In the genomic region with DNA sequence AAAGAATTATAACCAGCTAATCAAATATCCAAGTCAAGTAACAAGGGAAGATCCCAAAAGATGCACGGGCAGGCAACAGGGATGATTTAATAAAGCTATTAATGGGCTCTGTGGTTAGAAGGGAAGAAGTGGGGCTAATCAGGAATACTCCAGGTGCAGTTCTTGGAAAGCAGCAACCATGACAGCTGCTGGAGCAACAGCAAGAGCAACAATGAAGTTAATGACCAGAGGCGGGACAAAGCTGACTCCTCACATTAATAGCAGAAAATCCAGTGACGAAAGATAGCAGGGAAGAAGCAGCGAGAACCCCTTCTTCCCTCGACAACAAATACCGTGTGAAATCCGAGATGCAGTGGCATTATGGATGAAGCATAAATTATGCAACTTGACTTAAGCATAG, we compare ENCODE assay signal across 22 mouse cellular contexts.
"Had no signal": no experiment of that assay in that cellular context is flagged by ENCODE, and none has a peak within 500 bp of the region (broad histone marks: within the 10 kb centered on the region; RNA-seq: fewer than 3 reads in every experiment).

No protein-coding gene starts in this region.

- H3K9ac ChIP-seq: intestine, embryonic 15.5 days; kidney, embryonic 15.5 days; limb, embryonic 13.5 days; liver, embryonic 12.5 days; liver, embryonic 15.5 days; neural tube, embryonic 13.5 days; stomach, embryonic 15.5 days had no signal

- H3K4me3 ChIP-seq: intestine, embryonic 15.5 days; kidney, embryonic 15.5 days; limb, embryonic 10.5 days; limb, embryonic 13.5 days; liver, embryonic 12.5 days; liver, embryonic 15.5 days; neural tube, embryonic 13.5 days; stomach, embryonic 15.5 days had no signal

- H3K4me1 ChIP-seq: intestine, embryonic 15.5 days; kidney, embryonic 15.5 days; limb, embryonic 10.5 days; limb, embryonic 13.5 days; liver, embryonic 12.5 days; liver, embryonic 15.5 days; neural tube, embryonic 13.5 days; stomach, embryonic 15.5 days had no signal

- ATAC-seq: intestine, embryonic 15.5 days; liver, embryonic 12.5 days had no signal

- H3K27me3 ChIP-seq: intestine, embryonic 15.5 days; kidney, embryonic 15.5 days; limb, embryonic 13.5 days; liver, embryonic 12.5 days; liver, embryonic 15.5 days; neural tube, embryonic 13.5 days; stomach, embryonic 15.5 days had no signal

- H3K36me3 ChIP-seq: intestine, embryonic 15.5 days; kidney, embryonic 15.5 days; limb, embryonic 10.5 days; limb, embryonic 13.5 days; liver, embryonic 12.5 days; liver, embryonic 15.5 days; neural tube, embryonic 13.5 days; stomach, embryonic 15.5 days had no signal

- H3K4me2 ChIP-seq: intestine, embryonic 15.5 days; kidney, embryonic 15.5 days; limb, embryonic 13.5 days; liver, embryonic 12.5 days; liver, embryonic 15.5 days; midbrain, embryonic 11.5 days; neural tube, embryonic 13.5 days; stomach, embryonic 15.5 days had no signal

- H3K9me3 ChIP-seq: intestine, embryonic 15.5 days; kidney, embryonic 15.5 days; limb, embryonic 10.5 days; limb, embryonic 13.5 days; liver, embryonic 12.5 days; liver, embryonic 15.5 days; neural tube, embryonic 13.5 days; stomach, embryonic 15.5 days had no signal

- H3K27ac ChIP-seq: intestine, embryonic 15.5 days; kidney, embryonic 15.5 days; limb, embryonic 10.5 days; limb, embryonic 13.5 days; liver, embryonic 12.5 days; liver, embryonic 15.5 days; neural tube, embryonic 13.5 days; stomach, embryonic 15.5 days had no signal

- DNase-seq: kidney, adult 11 months; kidney, adult 8-10 months; kidney, postnatal 10 days; kidney, postnatal 36 days; layer of hippocampus, postnatal 36 days; liver; lung, adult 2 months; lung, postnatal 14 days; lung, postnatal 4 days; right cerebral cortex, adult 18-20 months; right cerebral cortex, postnatal 14 days; right cerebral cortex, postnatal 4 days; thymus, postnatal 25 days had no signal
